Mouse (Mus musculus) stomach, embryonic 16.5 days (tissue): ENCODE measurements around the gene Arih1. TPM values are rescaled to one million over a fixed set of nuclear protein-coding genes. Genes with fewer than 3 reads are reported as not detected.
"Not testable (repeated sequence)": the region's sequence is repeated elsewhere in the genome, so short reads cannot be mapped to it uniquely, and the experiment has no call there.

Source experiments
- ATAC-seq: fragments of 200-750 bp; cut with Nextera tagmentation; 2 replicates; pipeline ENCODE4 v1.8.0; 2017; ENCODE audit warnings: moderate number of reproducible peaks, moderate TSS enrichment; ENCODE audit not compliant: insufficient read depth, low FRiP score
- H3K27ac ChIP-seq: fragments of 300-500 bp; sonication (generic); 2 replicates; pipeline ENCODE4 v1.5.1; 2014; ENCODE audit warnings: low read length
- H3K27me3 ChIP-seq: fragments of 300-500 bp; sonication (generic); 2 replicates; pipeline ENCODE4 v1.6.1; 2014; ENCODE audit warnings: low read length, control low read depth, mixed read lengths; ENCODE audit not compliant: control insufficient read depth, insufficient read depth
- H3K36me3 ChIP-seq: fragments of 300-500 bp; sonication (generic); 2 replicates; pipeline ENCODE4 v1.6.1; 2014; ENCODE audit warnings: low read length; ENCODE audit not compliant: control insufficient read depth, insufficient read depth
- H3K4me1 ChIP-seq: fragments of 300-500 bp; sonication (generic); 2 replicates; pipeline ENCODE4 v1.6.1; 2014; ENCODE audit warnings: low read length, control low read depth, mixed read lengths; ENCODE audit not compliant: control insufficient read depth, insufficient read depth
- H3K4me2 ChIP-seq: fragments of 300-500 bp; sonication (generic); 2 replicates; pipeline ENCODE4 v1.6.1; 2014; ENCODE audit warnings: low read depth, low read length, mixed read lengths
- H3K4me3 ChIP-seq: fragments of 300-500 bp; sonication (generic); replicated peaks from 2 replicates; pipeline ENCODE4 v1.5.1; 2014; ENCODE audit warnings: mild to moderate bottlenecking, low read length
- H3K9ac ChIP-seq: fragments of 300-500 bp; sonication (generic); 2 replicates; pipeline ENCODE4 v1.6.1; 2014; ENCODE audit warnings: low read length
- H3K9me3 ChIP-seq: fragments of 300-500 bp; sonication (generic); replicated peaks from 2 replicates; pipeline ENCODE4 v1.6.1; 2016; ENCODE audit warnings: low read length, control low read depth; ENCODE audit not compliant: control insufficient read depth
- WGBS: fragments of 180-500 bp; shearing (Covaris S2); extraction: QIAGEN DNeasy Blood & Tissue Kit; methylation state at CpG from one replicate; pipeline ENCODE4 v1.1.7; 2014; 5-methylcytosine and 5-hydroxymethylcytosine counted together
- polyA plus RNA-seq: library from polyadenylated mRNA; unstranded; fragments of >200 nt; fragmentation: Nextera tagmentation; extraction: Ambion mirVana; gene quantifications from 2 replicates; pipeline ENCODE4 v1.2.1, GENCODE M21; 2015

Arih1 gene
- polyA plus RNA-seq, 1 experiment from 2014 or later, result 12.3 TPM

- Histone ChIP-seq H3K4me3 (no peak overlapping the region), H3K4me2 (no peak overlapping the region), H3K36me3 (no peaks in the 10 kb centered on the region), H3K27me3 (no peaks in the 10 kb centered on the region), H3K4me1 (no peaks in the 10 kb centered on the region), H3K9me3 (no peaks in the 10 kb centered on the region), H3K9ac (no peak overlapping the region), H3K27ac (no peak overlapping the region)
- 88% methylated on average over 9 of the region's 9 CpGs for WGBS
- ATAC-seq, result no peak
Observed at GRCm38 (mm10) chr9:59369646-59370045, 116.8 kb downstream of the Arih1 start.

- H3K4me3 ChIP-seq, result no peak overlapping the region
- H3K4me2 ChIP-seq, result no peak overlapping the region
- 72% methylated on average over 5 of the region's 5 CpGs for WGBS
- H3K27me3 ChIP-seq, result no peaks in the 10 kb centered on the region
- no peak for ATAC-seq
- H3K4me1 ChIP-seq, result no peaks in the 10 kb centered on the region
- no peak overlapping the region for H3K27ac ChIP-seq
- no peaks in the 10 kb centered on the region for H3K36me3 ChIP-seq
- no peak overlapping the region for H3K9ac ChIP-seq
- no peaks in the 10 kb centered on the region for H3K9me3 ChIP-seq
Observed at GRCm38 (mm10) chr9:59369220-59369619, 117.2 kb downstream of the Arih1 start.

- H3K9me3 ChIP-seq, H3K4me3 ChIP-seq, H3K27ac ChIP-seq, H3K9ac ChIP-seq, H3K4me1 ChIP-seq, H3K4me2 ChIP-seq, ATAC-seq, H3K27me3 ChIP-seq, H3K36me3 ChIP-seq: not testable (repeated sequence)
- WGBS, result 50% methylated on average over 1 of the region's 3 CpGs
Observed at GRCm38 (mm10) chr9:59360487-59360886, 125.9 kb downstream of the Arih1 start.

- not testable (repeated sequence) for H3K36me3 ChIP-seq, H3K4me3 ChIP-seq, ATAC-seq, H3K27me3 ChIP-seq, H3K9me3 ChIP-seq, H3K4me1 ChIP-seq, H3K9ac ChIP-seq, H3K27ac ChIP-seq, H3K4me2 ChIP-seq
- WGBS, result 47% methylated on average over 1 of the region's 1 CpGs
Observed at GRCm38 (mm10) chr9:59358041-59358440, 128.4 kb downstream of the Arih1 start.

GRCm38 (mm10) chr9:59353253-59353639 is 133.2 kb downstream of the Arih1 start, which contains the start of gene Bbs4:
Gene Bbs4 (minus strand): TSS chr9:59353508.
- WGBS, result under 1% methylated on average over 32 of the region's 32 CpGs
- H3K9me3 ChIP-seq, result no peaks in the 10 kb centered on the region
- H3K36me3 ChIP-seq, result no peaks in the 10 kb centered on the region
- peak within 1 kb of the TSS; percentile 76 for H3K9ac ChIP-seq
- H3K4me2 ChIP-seq, result peak within 1 kb of the TSS; percentile 83
- peak within 1 kb of the TSS; percentile 82 for H3K27ac ChIP-seq
- peak; percentile 99 for ATAC-seq
- H3K4me1 ChIP-seq, result no peaks in the 10 kb centered on the region
- peak within 1 kb of the TSS; percentile 63 for H3K4me3 ChIP-seq
- H3K27me3 ChIP-seq, result no peaks in the 10 kb centered on the region

- Histone ChIP-seq H3K4me2 (peak overlapping the region; percentile 83), H3K9ac (peak overlapping the region; percentile 76), H3K9me3 (no peaks in the 10 kb centered on the region), H3K27me3 (no peaks in the 10 kb centered on the region), H3K36me3 (no peaks in the 10 kb centered on the region), H3K4me1 (no peaks in the 10 kb centered on the region), H3K4me3 (peak overlapping the region; percentile 63), H3K27ac (peak overlapping the region; percentile 82)
- peak; percentile 14; the same call in 1 of the 2 replicates for ATAC-seq
- 6% methylated on average over 15 of the region's 15 CpGs for WGBS
Observed at GRCm38 (mm10) chr9:59352586-59353252, 133.7 kb downstream of the Arih1 start.

- H3K9me3 ChIP-seq, result no peaks in the 10 kb centered on the region
- WGBS, result 75% methylated on average over 2 of the region's 2 CpGs
- no peaks in the 10 kb centered on the region for H3K27me3 ChIP-seq
- no peak overlapping the region for H3K9ac ChIP-seq
- no peaks in the 10 kb centered on the region for H3K36me3 ChIP-seq
- H3K4me2 ChIP-seq, result no peak overlapping the region
- no peak overlapping the region for H3K4me3 ChIP-seq
- H3K27ac ChIP-seq, result no peak overlapping the region
- H3K4me1 ChIP-seq, result no peaks in the 10 kb centered on the region
- no peak for ATAC-seq
Observed at GRCm38 (mm10) chr9:59346176-59346575, 140.2 kb downstream of the Arih1 start.

GRCm38 (mm10) chr9:59340002-59340401 is 146.4 kb downstream of the Arih1 start:
- H3K4me1 ChIP-seq, result no peaks in the 10 kb centered on the region
- no peak overlapping the region for H3K4me2 ChIP-seq
- H3K27ac ChIP-seq, result no peak overlapping the region
- ATAC-seq, result no peak
- no peak overlapping the region for H3K4me3 ChIP-seq
- H3K9me3 ChIP-seq, result no peaks in the 10 kb centered on the region
- H3K36me3 ChIP-seq, result no peaks in the 10 kb centered on the region
- H3K27me3 ChIP-seq, result no peaks in the 10 kb centered on the region
- 80% methylated on average over 8 of the region's 9 CpGs for WGBS
- H3K9ac ChIP-seq, result no peak overlapping the region

GRCm38 (mm10) chr9:59339107-59339506 is 147.3 kb downstream of the Arih1 start:
- 61% methylated on average over 5 of the region's 5 CpGs for WGBS
- no peak overlapping the region for H3K4me3 ChIP-seq
- ATAC-seq, result no peak
- H3K4me2 ChIP-seq, result no peak overlapping the region
- no peaks in the 10 kb centered on the region for H3K4me1 ChIP-seq
- no peaks in the 10 kb centered on the region for H3K9me3 ChIP-seq
- no peaks in the 10 kb centered on the region for H3K27me3 ChIP-seq
- no peak overlapping the region for H3K9ac ChIP-seq
- H3K36me3 ChIP-seq, result no peaks in the 10 kb centered on the region
- no peak overlapping the region for H3K27ac ChIP-seq
